Mouse (Mus musculus): Measurements from ENCODE around the gene Wbp2.
"Not testable (repeated sequence)": the region's sequence is repeated elsewhere in the genome, so short reads cannot be mapped to it uniquely, and the experiment has no call there.

Wbp2 gene

DNA sequence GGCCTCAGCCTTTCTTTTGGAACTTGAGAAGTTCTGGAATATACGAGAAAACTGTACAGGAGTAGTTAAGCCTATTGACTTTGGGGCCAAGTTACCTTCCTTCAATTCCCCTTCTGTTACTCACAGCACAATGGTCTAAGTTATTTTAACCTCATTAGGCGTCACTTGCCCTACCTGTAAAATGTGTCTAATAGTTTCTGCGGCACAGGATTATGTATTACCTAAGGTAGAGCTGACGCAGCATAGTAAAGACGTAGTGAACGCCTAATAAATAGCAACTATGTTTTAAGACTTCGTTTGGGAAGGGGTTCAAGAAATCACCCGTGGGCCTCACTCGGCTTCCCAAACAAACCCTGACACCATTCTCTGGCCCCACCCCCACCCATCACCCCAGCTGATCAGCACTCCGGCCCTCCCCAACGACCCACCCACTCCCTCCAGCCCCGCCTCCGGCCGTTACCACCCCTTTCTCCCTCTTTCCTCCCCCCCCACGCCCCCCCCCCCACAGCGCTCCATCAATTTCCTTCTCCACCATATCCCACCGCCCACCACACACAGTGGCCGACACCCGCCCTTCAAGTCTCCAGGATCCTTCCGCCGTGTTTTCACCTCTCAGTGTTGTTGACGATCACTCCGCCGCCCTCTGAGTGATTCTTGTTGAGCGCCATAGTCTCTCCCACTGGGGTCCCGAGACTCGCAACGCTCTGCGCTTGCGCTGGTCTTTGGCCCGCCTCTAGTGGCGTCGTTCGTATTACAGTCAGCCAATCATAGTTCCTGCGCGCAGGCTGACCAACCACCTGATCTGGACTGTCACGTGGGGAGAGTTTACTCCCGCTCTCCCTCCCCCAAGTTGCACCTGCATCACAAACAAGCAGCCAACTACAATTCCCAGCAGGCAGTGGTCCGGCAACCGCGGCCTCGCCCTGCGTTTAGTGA lies at the start of gene Wbp2:
Gene Wbp2, minus strand, starts transcription at position 738 of the 936 bp plus-strand sequence.
- DNase-seq (ENCODE audit: low read depth, low spot score), result peak; percentile 99

DNA sequence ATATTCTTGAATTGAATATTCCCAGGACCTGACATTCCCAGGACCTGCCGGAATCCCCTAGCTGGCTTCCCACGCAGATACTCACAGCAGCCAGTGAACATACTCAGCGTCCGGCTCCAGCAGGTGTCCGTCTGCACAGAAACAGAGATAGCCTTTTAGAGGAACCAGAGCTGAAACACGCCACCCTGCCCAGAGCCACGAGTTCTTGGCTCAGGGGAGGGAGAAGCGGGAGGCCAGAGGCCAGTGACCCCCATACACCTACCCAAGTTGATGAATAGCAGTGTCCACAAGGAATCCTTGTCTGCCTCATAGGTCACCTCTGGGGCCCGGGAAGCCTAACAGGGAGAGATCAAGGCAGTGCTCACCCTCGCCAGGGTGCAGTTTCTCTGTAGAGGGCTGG lies 47.4 kb upstream of the Wbp2 start:
- no peak for DNase-seq (ENCODE audit: low read depth, low spot score)

DNA sequence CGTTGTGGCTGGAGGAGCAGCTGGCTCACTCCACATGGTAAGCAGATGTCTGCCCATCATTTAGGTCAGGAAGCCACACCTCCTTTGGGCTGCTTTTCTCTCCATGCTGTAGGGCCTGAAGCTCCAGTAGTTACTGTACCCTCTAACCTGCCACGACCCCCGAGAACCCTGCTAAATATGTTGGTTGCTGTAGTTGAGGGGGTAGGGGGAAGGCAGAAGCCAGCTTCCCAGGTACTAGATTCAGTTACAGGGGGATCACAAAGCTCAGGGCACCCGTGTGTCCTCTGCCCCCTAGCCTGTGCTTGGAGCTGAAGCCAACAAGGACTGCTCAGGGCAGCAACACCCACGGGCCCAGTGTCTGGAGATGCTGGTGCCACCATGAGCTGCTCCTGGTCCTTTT lies 46.7 kb upstream of the Wbp2 start:
- no peak for DNase-seq (ENCODE audit: low read depth, low spot score)

GRCm38 (mm10) chr11:116132366-116133333 lies 45.9 kb upstream of the Wbp2 start:
- no peak for DNase-seq (ENCODE audit: low read depth, low spot score)

GRCm38 (mm10) chr11:116131349-116132170 lies 44.8 kb upstream of the Wbp2 start:
- DNase-seq (ENCODE audit: low read depth, low spot score), result no peak

- peak; percentile 84 for DNase-seq (ENCODE audit: low read depth, low spot score)
Observed at GRCm38 (mm10) chr11:116130488-116131205, 43.9 kb upstream of the Wbp2 start, which contains the start of gene Trim65. Gene Trim65 (minus strand): TSS chr11:116131128.

DNA sequence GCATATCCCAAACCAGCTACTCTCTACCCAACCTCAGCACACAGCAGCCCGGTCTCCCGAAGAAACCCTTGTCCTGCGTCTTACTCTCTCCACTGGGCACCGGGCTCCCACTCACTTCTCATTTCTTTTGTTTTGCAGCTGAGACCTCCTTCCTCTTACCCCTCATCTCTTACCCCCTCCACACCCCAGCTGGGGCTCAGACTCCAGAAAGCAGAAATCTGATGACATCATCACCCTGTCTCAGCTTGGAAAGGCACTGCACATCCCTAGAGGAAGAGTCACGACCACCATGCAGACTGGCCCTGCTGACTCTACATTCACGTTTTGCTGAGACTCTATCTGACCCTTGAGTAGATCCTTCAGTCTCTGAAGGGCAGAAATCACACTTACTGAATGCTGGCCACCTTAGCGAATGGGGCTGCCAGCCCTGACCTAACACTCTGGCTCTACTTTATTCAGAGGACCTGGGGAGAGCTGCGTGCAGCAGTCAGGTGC lies 43.2 kb upstream of the Wbp2 start:
- DNase-seq (ENCODE audit: low read depth, low spot score), result no peak

GRCm38 (mm10) chr11:116129091-116129790 lies 42.4 kb upstream of the Wbp2 start:
- no peak for DNase-seq (ENCODE audit: low read depth, low spot score)

DNA sequence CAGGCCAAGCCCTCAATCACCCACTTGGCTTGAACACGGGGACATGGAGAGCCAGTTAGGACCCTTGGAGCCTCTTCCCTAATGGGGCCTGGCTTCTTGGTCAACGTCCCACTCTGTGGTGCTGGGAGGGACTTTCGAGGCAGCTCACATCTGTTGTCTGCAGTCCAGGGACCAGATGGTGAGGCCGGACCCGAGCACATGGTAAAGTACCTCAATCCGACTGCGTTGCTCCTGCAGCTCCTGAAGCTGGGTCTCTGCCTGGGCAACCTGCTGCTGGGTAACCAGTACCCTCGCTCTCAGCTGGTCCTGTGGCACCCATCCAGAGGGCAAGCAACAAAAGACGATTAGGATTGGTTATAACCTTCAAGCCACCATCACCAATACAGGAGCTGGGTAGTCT lies 41.2 kb upstream of the Wbp2 start:
- DNase-seq (ENCODE audit: low read depth, low spot score), result no peak

DNA sequence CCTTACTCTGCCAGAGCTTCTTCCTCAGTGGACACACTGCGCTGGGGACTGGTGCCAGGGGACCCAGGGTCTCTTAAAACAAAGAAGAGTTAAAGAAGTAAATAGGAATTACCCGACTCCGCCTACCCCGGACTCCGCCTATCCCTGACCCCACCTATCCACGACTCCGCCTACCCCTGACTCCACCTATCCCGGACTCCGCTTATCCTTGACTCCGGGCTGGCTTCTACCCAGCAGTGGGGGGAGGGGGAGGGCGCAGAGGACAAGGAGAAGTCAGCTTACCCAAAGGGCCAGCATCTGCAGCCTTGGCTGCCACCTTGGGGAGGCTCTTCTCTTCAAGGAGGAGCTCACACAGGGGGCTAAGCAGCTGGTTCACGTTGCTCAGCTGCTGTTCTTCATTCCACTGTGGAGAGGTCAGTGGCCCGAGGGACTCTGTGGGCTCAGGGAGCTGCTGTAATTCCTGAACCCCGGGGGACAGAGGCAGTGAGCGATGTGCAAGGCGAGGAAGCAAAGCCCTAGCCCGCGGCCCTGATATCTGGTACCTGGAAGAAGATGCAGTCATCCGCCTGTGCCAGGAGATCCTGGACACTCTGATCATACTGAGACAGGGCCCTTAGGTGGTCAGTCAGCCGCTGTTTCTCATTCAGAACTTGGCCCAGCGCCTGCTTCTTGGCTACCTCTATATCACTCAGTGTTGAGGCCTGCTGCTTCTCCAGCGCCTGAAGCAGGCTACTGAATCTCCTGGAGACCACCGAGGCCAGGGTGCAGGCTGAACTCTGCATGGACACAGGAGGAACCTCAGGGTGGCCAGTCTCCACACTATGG lies 40.6 kb upstream of the Wbp2 start, which contains the start of gene Trim47:
Gene Trim47, minus strand, starts transcription at position 55 of the 825 bp plus-strand sequence.
- DNase-seq (ENCODE audit: low read depth, low spot score), result peak; percentile 60

- DNase-seq (ENCODE audit: low read depth, low spot score), result no peak
Observed at GRCm38 (mm10) chr11:116126261-116126660, 39.5 kb upstream of the Wbp2 start.

DNA sequence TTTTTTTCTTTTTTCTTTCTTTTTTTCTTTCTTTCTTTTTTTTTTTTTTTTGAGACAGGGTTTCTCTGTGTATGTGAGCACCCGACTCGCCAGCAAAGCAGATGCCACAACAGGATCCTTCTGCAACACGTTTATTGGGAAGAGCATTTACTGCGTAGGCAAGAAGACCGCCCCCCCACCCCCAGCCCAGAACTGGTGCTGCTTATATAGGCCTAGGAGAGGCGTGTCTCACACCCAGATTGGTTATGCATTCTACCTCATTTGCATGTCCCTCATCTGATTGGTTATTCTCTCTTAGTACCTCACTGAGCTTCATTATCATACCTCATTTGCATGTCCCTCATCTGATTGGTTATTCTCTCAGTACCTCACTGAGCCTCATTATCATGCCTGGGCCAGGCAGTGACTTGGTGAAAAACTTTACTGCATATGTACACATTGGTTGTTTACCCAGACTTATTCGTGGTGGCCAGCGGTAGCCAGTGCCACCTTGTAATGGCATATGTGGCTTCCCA lies 35.0 kb upstream of the Wbp2 start:
- not testable (repeated sequence) for DNase-seq (ENCODE audit: low read depth, low spot score)

DNA sequence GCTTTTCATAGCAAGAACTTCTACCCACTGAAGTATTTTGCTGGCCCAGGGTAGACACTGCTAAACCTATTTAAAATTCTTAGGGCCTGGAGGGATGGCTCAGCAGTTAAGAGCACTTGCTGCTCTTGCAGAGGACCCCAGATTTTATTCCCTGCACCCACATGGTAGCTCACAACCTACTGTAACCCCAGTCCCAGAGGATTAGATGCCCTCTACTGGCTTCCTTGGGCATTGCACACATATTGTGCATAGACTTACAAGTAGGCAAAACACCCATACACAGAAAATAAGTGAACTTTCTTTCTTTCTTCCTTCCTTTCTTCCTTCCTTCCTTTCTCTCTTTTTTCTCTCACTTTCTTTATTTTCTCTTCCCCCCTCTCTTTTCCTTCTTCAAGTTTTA lies 31.0 kb upstream of the Wbp2 start:
- DNase-seq (ENCODE audit: low read depth, low spot score), result no peak

- DNase-seq (ENCODE audit: low read depth, low spot score), result no peak
Observed at GRCm38 (mm10) chr11:116117241-116117640, 30.4 kb upstream of the Wbp2 start.

DNA sequence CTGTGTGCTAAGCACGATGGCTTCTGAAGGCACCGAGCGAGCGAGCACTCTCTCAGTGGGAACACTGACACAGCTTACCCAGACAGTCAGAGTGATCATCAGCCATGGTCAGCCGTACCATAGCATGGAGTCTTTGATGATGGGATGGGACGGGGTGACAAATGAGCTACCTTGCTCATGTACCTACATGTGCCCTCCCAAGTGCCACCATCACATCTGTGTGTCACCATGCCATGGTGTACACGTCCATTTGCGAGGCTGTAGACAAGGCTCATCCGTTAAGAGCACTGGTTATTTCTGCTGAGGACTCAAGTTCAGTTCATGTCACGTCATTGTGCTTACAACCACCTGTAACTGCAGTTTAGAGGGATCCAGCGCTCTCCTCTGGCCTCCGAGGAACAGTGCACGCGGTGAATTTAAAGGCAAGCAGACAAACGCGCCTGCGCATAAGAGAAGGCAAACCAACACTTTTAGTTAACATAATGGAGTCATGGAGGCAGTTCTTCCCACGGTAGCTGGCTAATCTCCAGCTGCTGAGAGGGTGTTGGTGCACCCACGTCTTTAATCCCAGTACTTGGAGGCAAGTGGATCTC lies 24.9 kb upstream of the Wbp2 start:
- no peak for DNase-seq (ENCODE audit: low read depth, low spot score)

GRCm38 (mm10) chr11:116111067-116111466 lies 24.3 kb upstream of the Wbp2 start:
- no peak for DNase-seq (ENCODE audit: low read depth, low spot score)

- DNase-seq (ENCODE audit: low read depth, low spot score), result no peak
Observed at GRCm38 (mm10) chr11:116110540-116110939, 23.7 kb upstream of the Wbp2 start.

- DNase-seq (ENCODE audit: low read depth, low spot score), result no peak
Observed at GRCm38 (mm10) chr11:116110131-116110530, 23.3 kb upstream of the Wbp2 start.
